Mouse (Mus musculus) myocyte (in vitro differentiated cells): Measurements from ENCODE around the gene Rap1gap2. TPM values are rescaled to one million over a fixed set of nuclear protein-coding genes. Genes with fewer than 3 reads are reported as not detected.

Experiments used
- H3K27me3 ChIP-seq: one replicate; pipeline ENCODE4 v1.6.1; 2011; ENCODE audit not compliant: control insufficient read depth, insufficient read depth, insufficient read length
- H3K36me3 ChIP-seq: one replicate; pipeline ENCODE4 v1.6.1; 2011; ENCODE audit not compliant: control insufficient read depth, insufficient read depth
- H3K4me2 ChIP-seq: one replicate; pipeline ENCODE4 v1.6.1; 2011; ENCODE audit warnings: low read depth, control low read depth
- H3K4me3 ChIP-seq: one replicate; pipeline ENCODE4 v1.5.1; 2011; ENCODE audit warnings: mild to moderate bottlenecking, control low read depth, moderate library complexity
- H3K79me2 ChIP-seq: one replicate; pipeline ENCODE4 v1.6.1; 2011; ENCODE audit not compliant: control insufficient read depth, insufficient read depth
- H3ac ChIP-seq: one replicate; pipeline ENCODE4 v1.6.1; 2011; ENCODE audit not compliant: control insufficient read depth, insufficient read length
- CEBPB ChIP-seq: IDR thresholded peaks from 2 replicates; pipeline ENCODE4 v1.6.1; 2011; ENCODE audit warnings: mild to moderate bottlenecking, moderate library complexity; ENCODE audit not compliant: poor library complexity, insufficient read depth, severe bottlenecking
- E2F4 ChIP-seq: IDR thresholded peaks from one replicate; pipeline ENCODE4 v1.6.1; 2011; ENCODE audit warnings: mild to moderate bottlenecking, control low read depth, moderate library complexity; ENCODE audit not compliant: insufficient read depth
- MAX ChIP-seq: IDR thresholded peaks from one replicate; pipeline ENCODE4 v1.6.1; 2011; ENCODE audit warnings: low read depth, mild to moderate bottlenecking, control low read depth
- MYOD1 ChIP-seq, 3 experiments: IDR thresholded peaks; one replicate each; pipeline ENCODE4 v1.6.1; 2011; ENCODE audit warnings: control low read depth in 2 of 3, low read depth in 2 of 3, mild to moderate bottlenecking in 2 of 3, moderate library complexity in 1 of 3; ENCODE audit not compliant: insufficient read length in 2 of 3, control insufficient read depth in 1 of 3
- MYOG ChIP-seq, 3 experiments: IDR thresholded peaks; one replicate each; pipeline ENCODE4 v1.6.1; 2011; ENCODE audit warnings: control low read depth in 2 of 3, low read depth in 2 of 3, mild to moderate bottlenecking in 2 of 3; ENCODE audit not compliant: insufficient read length in 2 of 3, control insufficient read depth in 1 of 3, insufficient read depth in 1 of 3
- POLR2A ChIP-seq: IDR thresholded peaks from one replicate; pipeline ENCODE4 v1.6.1; 2011; ENCODE audit warnings: low read depth, mild to moderate bottlenecking, control low read depth, moderate library complexity; ENCODE audit not compliant: insufficient read length
- POLR2AphosphoS2 ChIP-seq: IDR thresholded peaks from one replicate; pipeline ENCODE4 v1.6.1; 2011; ENCODE audit warnings: low read depth, control low read depth; ENCODE audit not compliant: insufficient read length
- REST ChIP-seq: IDR thresholded peaks from one replicate; pipeline ENCODE4 v1.6.1; 2011; ENCODE audit warnings: mild to moderate bottlenecking, control low read depth, moderate library complexity; ENCODE audit not compliant: insufficient read depth, insufficient read length
- SRF ChIP-seq: IDR thresholded peaks from one replicate; pipeline ENCODE4 v1.6.1; 2011; ENCODE audit warnings: low read depth; ENCODE audit not compliant: control insufficient read depth, insufficient read length
- TCF12 ChIP-seq: IDR thresholded peaks from one replicate; pipeline ENCODE4 v1.6.1; 2011; ENCODE audit warnings: mild to moderate bottlenecking, control low read depth; ENCODE audit not compliant: poor library complexity, insufficient read depth, severe bottlenecking
- TCF3 ChIP-seq: IDR thresholded peaks from one replicate; pipeline ENCODE4 v1.6.1; 2011; ENCODE audit warnings: low read depth, control low read depth; ENCODE audit not compliant: insufficient read length
- USF1 ChIP-seq: IDR thresholded peaks from one replicate; pipeline ENCODE4 v1.6.1; 2011; ENCODE audit warnings: low read depth, mild to moderate bottlenecking, control low read depth, moderate library complexity
- polyA plus RNA-seq: library from polyadenylated mRNA; unstranded; fragments of >200 nt; fragmentation: generic; extraction: Trizol; gene quantifications from one replicate; pipeline ENCODE4 v1.2.1, GENCODE M21; 2012; ENCODE audit warnings: missing spikeins

Rap1gap2 gene
- polyA plus RNA-seq, 1 experiment: 43.4 TPM

GRCm38 (mm10) chr11:74534380-74534779 is 76.3 kb downstream of the Rap1gap2 start:
- Histone ChIP-seq H3K4me2 (no peak overlapping the region), H3K36me3 (no peaks in the 10 kb centered on the region), H3K4me3 (no peak overlapping the region), H3K27me3 (no peaks in the 10 kb centered on the region), H3ac (no peak overlapping the region), H3K79me2 (no peaks in the 10 kb centered on the region)
- TF ChIP-seq POLR2A: no peak
- TF ChIP-seq MAX: no peak
- no peak for TF ChIP-seq SRF
- no peak for TF ChIP-seq TCF12
- no peak for TF ChIP-seq POLR2AphosphoS2
- no peak for TF ChIP-seq CEBPB
- no peak for TF ChIP-seq REST
- TF ChIP-seq MYOG (IDR thresholded peaks at IDR 0.05; ENCODE audit: control insufficient read depth in 1 of 3, insufficient read depth in 1 of 3, insufficient read length in 2 of 3, low read depth in 2 of 3): no peak
- TF ChIP-seq USF1: no peak
- TF ChIP-seq MYOD1 (IDR thresholded peaks at IDR 0.05; ENCODE audit: control insufficient read depth in 1 of 3, insufficient read length in 2 of 3, low read depth in 2 of 3): no peak
- no peak for TF ChIP-seq TCF3
- TF ChIP-seq E2F4: no peak

GRCm38 (mm10) chr11:74533050-74533449 is 77.7 kb downstream of the Rap1gap2 start:
- no peak overlapping the region for H3K4me2 ChIP-seq
- H3K36me3 ChIP-seq: no peaks in the 10 kb centered on the region
- TF ChIP-seq E2F4: no peak
- TF ChIP-seq MYOD1 (IDR thresholded peaks at IDR 0.05; ENCODE audit: control insufficient read depth in 1 of 3, insufficient read length in 2 of 3, low read depth in 2 of 3): no peak
- no peak for TF ChIP-seq TCF3
- TF ChIP-seq POLR2A: no peak
- no peak for TF ChIP-seq CEBPB
- TF ChIP-seq MAX: no peak
- TF ChIP-seq MYOG (IDR thresholded peaks at IDR 0.05; ENCODE audit: control insufficient read depth in 1 of 3, insufficient read depth in 1 of 3, insufficient read length in 2 of 3, low read depth in 2 of 3): no peak
- no peak for TF ChIP-seq REST
- no peak for TF ChIP-seq TCF12
- TF ChIP-seq SRF: no peak
- TF ChIP-seq USF1: no peak
- TF ChIP-seq POLR2AphosphoS2: no peak
- H3K79me2 ChIP-seq: no peaks in the 10 kb centered on the region
- H3K4me3 ChIP-seq: no peak overlapping the region
- H3ac ChIP-seq: no peak overlapping the region
- H3K27me3 ChIP-seq: no peaks in the 10 kb centered on the region

- no peaks in the 10 kb centered on the region for H3K79me2 ChIP-seq
- no peak overlapping the region for H3K4me3 ChIP-seq
- no peaks in the 10 kb centered on the region for H3K36me3 ChIP-seq
- no peak overlapping the region for H3ac ChIP-seq
- H3K27me3 ChIP-seq: no peaks in the 10 kb centered on the region
- H3K4me2 ChIP-seq: no peak overlapping the region
- no peak for TF ChIP-seq SRF
- TF ChIP-seq E2F4: no peak
- TF ChIP-seq USF1: no peak
- no peak for TF ChIP-seq TCF12
- no peak for TF ChIP-seq REST
- TF ChIP-seq TCF3: no peak
- no peak for TF ChIP-seq POLR2A
- no peak for TF ChIP-seq POLR2AphosphoS2
- TF ChIP-seq MAX: no peak
- TF ChIP-seq CEBPB: no peak
- no peak for TF ChIP-seq MYOD1 (IDR thresholded peaks at IDR 0.05; ENCODE audit: control insufficient read depth in 1 of 3, insufficient read length in 2 of 3, low read depth in 2 of 3)
- TF ChIP-seq MYOG (IDR thresholded peaks at IDR 0.05; ENCODE audit: control insufficient read depth in 1 of 3, insufficient read depth in 1 of 3, insufficient read length in 2 of 3, low read depth in 2 of 3): no peak
These were observed 78.3 kb downstream of the Rap1gap2 start for GRCm38 (mm10) chr11:74532401-74532800.

GRCm38 (mm10) chr11:74531725-74532124 is 79.0 kb downstream of the Rap1gap2 start:
- no peaks in the 10 kb centered on the region for H3K36me3 ChIP-seq
- no peak overlapping the region for H3K4me2 ChIP-seq
- H3ac ChIP-seq: no peak overlapping the region
- H3K4me3 ChIP-seq: no peak overlapping the region
- TF ChIP-seq MAX (no peak), E2F4 (no peak), POLR2AphosphoS2 (no peak), TCF12 (no peak), CEBPB (no peak), SRF (no peak), TCF3 (no peak), REST (no peak), USF1 (no peak), MYOG (IDR thresholded peaks at IDR 0.05; ENCODE audit: control insufficient read depth in 1 of 3, insufficient read depth in 1 of 3, insufficient read length in 2 of 3, low read depth in 2 of 3) (no peak), MYOD1 (IDR thresholded peaks at IDR 0.05; ENCODE audit: control insufficient read depth in 1 of 3, insufficient read length in 2 of 3, low read depth in 2 of 3) (no peak), POLR2A (no peak)
- no peaks in the 10 kb centered on the region for H3K27me3 ChIP-seq
- H3K79me2 ChIP-seq: no peaks in the 10 kb centered on the region
